Mouse (Mus musculus): Measurements from ENCODE around the gene Rcan3. TPM values are rescaled to one million over a fixed set of nuclear protein-coding genes. Genes with fewer than 3 reads are reported as not detected.

Gene Rcan3
- 10 to 100 TPM; 11.2 to 14.4 TPM for total RNA-seq (2021)
- long read RNA-seq, experiment 1, full-length matches to known transcripts: 4 of 7 reads
- long read RNA-seq, experiment 1, partial matches to known transcripts: 1 of 7 reads
- long read RNA-seq, experiment 1, other reads (novel, unspliced or antisense): 2 of 7 reads
- long read RNA-seq, experiment 2, full-length matches to known transcripts: 4 of 10 reads
- long read RNA-seq, experiment 2, partial matches to known transcripts: 0 of 10 reads
- long read RNA-seq, experiment 2, other reads (novel, unspliced or antisense): 6 of 10 reads

DNA sequence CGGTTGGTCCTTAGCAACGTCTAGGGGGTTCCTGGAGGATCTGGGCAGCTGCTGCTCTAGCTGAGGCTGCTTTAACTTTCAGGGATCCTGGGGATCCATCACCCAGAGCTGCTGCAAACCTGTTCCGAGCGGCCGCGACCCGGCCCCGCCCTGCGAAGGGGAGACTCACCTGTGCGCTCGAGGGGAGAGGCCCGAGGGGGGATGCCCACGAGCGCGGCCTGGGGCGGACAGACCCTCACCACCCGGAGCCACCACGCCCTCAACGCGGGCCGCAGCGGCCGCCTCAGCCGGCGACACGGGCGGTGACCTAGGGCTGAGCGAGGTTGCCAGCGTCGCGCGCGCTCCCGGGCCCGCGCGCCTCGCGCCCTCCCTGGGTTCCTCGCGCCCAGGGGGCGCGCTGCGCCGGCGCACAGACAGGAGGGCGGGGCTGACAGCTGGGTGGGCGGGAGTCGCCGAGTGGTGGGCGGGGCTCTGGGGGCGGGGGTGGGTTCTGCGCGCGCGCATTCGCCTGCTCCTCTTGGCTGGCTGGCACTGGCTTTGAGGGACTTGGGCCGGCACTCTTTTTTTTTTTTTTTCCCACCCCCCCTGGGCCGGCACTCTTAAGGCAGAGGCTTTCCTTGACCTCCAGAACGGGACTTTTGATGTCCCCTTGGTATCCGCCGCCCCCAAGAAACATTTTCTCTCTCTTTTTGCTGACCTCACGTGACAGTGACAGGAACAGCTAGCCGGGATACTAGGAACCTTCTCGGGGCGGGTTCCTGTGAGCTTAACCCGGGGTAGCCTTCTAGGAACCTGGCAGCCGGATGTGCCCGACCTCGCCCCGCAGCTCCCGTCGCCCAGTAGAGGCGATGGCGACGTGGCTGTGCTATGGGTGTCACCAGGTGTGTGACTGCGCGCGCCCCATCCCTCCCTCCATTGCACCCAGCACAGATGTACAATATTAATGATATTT lies at the start of gene Rcan3:
Rcan3 (minus strand) TSS at position 411 of the 952 bp plus-strand sequence.
- intact Hi-C loops (cut with DNase I): loop anchor here (10.0 kb wide), 1 partner anchor 61 kb away; the partner anchor contains the start of genes Nipal3 and Stpg1
- DNase-seq: peak; percentile 84 to 89

DNA sequence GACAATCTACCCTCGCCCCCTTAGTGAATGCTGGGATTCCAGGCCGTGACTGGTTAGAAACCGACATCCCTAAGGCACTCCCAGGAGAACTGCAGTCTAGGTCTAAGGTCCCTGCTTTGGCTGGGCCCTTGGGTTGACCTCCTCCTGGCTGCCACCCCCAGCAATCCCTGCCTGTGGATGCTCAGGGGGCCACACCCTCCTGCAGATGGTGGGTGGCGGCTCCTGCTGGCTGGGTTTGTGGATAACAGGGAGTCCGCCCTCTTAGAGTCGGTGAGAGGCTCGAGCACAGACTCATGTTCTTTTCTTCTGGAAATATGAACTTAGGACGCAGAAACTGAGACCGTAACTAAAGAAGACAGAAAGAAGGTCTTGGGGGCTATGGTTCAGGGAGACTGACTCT lies 46.7 kb upstream of the Rcan3 start:
- intact Hi-C loops (cut with DNase I): no loop called here
- DNase-seq: no peak

DNA sequence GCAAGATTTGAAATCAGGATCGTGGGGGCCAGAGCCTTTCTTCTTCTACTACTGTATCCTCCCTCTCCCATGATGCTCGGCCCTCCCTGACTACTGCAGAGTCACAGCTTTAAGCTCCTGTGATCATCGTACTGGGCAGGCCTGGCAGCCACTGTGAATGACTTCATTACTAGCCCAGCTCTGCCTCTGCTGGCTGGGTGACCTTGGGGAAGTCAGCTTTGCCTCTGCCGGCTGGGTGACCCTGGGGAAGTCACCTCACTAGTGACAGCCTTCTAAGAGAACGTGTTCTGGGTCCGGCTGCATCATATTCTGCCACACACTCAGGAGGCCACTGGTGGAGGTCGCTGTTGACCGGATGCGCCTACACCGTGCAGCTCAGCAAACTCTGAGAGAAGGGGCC lies 44.2 kb upstream of the Rcan3 start:
- intact Hi-C loops (cut with DNase I): no loop called here
- DNase-seq: no peak

DNA sequence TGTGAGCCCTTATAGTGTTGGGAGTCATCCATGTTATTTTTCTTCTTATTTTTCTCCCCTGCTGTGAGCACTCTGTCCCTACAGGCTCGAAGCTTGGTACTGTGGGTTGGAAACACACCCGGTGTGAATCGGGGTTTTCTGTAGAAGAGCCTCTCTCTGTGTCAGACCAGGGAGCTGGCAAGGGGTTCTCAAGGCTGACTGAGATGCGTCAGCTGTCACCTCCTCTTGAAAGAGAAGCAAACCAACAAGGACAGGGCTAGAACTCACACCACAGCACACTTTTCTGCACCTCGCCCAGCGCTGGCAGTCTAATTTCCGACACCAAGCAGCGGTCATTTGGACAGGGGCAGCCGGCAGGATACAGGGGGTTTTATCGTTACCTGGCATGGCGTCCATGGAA lies 29.8 kb upstream of the Rcan3 start:
- DNase-seq: no peak
- intact Hi-C loops (cut with DNase I): no loop called here

DNA sequence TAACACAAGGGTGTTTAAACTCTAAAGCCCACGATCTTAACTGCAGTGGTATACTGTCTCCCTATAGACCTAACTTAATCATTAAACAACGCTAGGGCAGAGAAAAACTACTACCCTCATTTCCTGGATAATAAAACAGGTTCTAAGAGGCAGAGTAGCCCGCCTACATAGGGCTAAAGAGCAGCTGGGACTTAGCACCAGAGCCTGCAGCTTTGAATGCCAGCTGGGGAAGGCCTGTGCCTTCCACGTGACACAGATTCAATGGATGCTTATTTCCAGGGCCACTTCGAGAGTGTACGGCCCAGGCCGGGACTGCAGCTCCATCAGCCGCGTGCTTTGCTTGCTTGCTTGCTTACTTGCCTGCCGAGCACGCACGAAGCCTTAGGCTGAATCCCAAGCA lies 19.9 kb upstream of the Rcan3 start:
- no peak for DNase-seq
- intact Hi-C loops (cut with DNase I): no loop called here

DNA sequence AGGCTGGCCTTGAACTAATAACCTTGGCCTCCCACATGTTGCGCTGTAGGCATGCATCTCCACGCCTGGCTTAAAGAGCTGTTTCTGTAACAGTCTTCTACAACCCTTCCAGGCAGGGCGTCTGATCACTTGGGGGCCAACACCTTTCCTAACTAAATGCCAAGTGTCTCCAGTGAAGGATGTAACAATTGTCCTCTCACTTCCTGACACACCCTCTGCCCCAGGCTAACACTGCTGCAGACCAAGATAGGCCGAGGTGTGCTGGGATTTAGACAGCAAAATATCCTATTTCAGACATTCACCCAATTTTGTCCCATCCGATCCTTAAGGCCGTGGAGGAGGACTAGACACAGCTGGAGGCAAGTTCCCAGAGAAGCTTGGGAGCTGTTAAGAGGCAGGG lies 19.5 kb upstream of the Rcan3 start:
- no peak for DNase-seq
- intact Hi-C loops (cut with DNase I): no loop called here

DNA sequence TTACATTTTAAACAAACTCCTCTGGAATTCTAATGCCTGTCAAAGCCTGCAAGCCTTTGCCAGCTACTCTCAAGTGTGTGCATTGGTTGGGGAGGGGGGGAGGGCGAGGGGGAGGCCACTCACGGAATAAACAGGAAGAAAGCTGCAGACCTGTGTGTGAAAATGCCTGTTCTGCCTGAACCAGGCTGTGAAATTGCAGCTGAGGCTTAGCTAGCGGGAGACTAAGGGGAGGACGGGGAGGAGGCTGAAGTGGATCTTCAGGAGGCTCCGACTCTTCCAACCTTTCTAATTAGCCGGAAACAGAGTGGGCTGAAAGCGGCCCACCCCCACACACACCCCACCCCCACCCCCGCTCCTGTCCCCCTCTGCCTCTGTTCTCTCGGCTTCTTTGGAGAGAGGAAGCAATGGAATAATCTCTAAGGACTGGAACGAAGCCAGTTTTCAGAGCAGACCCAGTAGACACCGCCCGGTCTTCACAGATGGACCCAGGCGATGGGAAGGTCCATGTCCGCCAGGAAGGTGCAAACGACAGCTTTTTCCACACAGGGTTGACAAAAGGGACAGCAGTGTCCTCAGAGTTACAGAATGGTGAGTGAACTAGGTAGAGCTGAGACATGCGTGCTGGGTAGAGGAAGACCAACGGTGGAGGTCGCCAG lies 17.8 kb upstream of the Rcan3 start:
- intact Hi-C loops (cut with DNase I): no loop called here
- DNase-seq: no peak

DNA sequence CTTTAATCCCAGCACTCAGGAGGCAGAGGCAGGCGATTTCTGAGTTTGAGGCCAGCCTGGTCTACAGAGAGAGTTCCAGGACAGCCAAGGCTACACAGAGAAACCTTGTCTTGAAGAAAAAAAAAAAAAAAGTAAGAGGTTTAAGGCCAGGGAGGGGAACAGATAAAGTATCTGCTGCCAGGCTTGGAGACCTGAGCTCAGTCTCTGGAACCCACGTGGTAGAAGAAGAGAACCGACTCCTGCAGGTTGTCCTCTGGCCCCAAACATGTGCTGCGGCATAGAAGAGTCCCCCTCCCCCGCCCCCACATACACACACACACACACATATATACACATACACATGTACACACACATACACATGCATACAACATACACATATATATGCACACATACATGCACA lies 8.8 kb upstream of the Rcan3 start:
- intact Hi-C loops (cut with DNase I): no loop called here
- DNase-seq: no peak

DNA sequence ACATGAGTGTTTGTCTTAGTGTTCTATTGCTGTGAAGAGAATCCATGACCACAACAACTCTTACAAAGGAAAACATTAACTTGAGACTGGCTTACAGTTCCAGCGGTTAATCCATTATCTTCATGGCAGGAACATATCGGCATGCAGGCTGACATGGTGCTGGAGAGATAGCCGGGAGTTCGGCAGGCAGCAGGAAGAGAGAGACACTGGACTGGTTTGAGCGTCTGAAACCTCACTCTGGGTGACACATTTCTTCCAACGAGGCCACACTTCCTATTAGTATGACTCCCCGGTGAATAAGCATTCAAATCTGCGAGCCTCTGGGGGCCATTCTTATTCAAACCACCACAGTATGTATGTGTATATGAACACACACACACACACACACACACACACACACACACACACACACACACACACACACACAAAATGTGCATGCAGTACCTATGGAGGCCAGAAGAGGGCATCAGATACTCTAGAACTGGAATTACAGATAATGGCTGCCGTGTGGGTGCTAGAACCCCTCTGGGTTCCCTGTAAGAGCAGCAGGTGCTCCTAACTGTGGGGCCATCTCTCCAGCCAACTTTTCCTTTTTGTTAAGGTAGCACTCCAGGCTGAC lies 6.4 kb upstream of the Rcan3 start:
- DNase-seq: peak in 1 of 2 experiments; percentile 32
- intact Hi-C loops (cut with DNase I): loop anchor here (10.0 kb wide), 1 partner anchor 55 kb away; the partner anchor contains the start of genes Nipal3 and Stpg1

DNA sequence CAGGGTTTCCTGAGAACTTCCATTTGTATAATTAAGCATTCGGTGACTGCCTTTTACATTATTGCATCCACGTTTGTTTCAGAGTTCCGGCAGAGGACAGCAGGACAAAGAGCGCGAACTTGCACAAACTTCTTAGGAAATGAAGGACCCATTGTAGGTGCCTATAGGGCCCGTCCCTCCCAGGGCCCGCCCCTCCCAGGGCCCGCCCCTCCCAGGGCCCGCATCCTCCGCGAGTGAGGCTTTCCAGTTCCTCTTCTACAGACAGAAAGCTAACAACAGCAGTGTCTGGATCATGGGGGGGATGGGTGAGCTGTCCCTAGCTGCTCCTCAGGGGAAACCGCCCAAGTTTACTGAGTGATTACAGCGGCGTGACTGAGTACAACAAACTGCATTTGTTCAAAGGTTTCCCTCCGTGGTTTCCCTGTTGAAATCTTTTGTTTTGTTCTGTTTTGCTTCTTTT lies 5.6 kb upstream of the Rcan3 start:
- peak; percentile 59 to 61 for DNase-seq
- intact Hi-C loops (cut with DNase I): loop anchor here (10.0 kb wide), 1 partner anchor 56 kb away; the partner anchor contains the start of genes Nipal3 and Stpg1

DNA sequence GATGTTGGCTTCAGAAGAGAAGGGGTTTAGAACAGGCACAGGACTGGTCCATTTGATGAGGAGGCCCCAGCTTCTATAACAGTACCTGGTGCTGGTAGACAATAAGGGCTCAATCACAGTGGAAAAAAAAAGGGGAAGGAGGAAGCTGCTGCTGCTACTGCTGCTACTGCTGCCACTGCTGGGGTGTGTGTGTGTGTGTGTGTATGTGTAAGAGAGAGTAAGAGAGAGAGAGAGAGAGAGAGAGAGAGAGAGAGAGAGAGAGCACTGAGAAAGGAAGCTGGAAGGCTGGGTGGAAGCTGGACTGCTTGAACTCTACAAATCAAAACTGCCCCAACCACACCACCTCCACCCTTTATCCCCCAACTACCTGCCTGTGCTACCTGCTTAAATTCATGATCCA lies 4.3 kb upstream of the Rcan3 start:
- intact Hi-C loops (cut with DNase I): loop anchor here (10.0 kb wide), 1 partner anchor 57 kb away; the partner anchor contains the start of genes Nipal3 and Stpg1
- no peak for DNase-seq

DNA sequence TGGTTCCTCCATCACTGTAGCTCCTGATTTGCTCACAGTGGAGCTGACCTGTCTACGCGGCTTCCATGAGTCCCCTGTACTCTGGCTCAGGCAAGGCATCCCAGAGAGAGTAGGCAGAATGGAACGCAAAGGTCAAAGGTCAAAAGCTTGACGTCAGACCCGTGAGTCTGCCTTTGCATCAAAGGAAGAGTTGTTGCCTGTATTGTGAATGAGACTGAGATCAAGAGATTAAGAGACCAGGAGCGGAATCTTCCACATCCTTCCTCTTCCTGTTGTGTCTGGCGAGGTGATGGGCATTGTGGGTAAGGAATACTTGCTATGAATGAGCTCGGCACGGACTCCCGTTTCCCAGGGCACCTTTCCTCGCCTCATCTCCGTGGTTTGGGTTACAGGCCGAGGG lies 2.6 kb upstream of the Rcan3 start:
- intact Hi-C loops (cut with DNase I): loop anchor here (10.0 kb wide), 1 partner anchor 59 kb away; the partner anchor contains the start of genes Nipal3 and Stpg1
- no peak for DNase-seq

DNA sequence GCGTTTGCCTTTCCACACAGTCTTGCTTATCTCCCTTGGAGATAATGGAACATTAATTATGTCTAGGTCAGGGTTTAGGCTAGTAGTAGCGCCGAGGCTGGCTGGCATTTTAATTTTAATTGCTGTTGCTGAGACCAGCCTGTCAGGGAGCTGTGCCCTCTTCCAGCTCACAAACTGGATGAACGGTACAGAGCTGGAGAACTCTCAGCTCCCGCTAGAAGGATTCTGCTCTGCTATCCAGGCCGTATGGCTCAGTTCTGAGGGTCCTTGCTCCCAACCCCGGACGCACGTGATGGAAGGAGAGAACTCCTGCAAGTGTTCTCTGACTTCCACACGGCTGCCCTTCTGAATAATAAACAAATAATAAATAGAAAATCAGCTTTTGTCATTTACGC lies 739 bp upstream of the Rcan3 start:
- DNase-seq: no peak
- intact Hi-C loops (cut with DNase I): loop anchor here (10.0 kb wide), 1 partner anchor 60 kb away; the partner anchor contains the start of genes Nipal3 and Stpg1

DNA sequence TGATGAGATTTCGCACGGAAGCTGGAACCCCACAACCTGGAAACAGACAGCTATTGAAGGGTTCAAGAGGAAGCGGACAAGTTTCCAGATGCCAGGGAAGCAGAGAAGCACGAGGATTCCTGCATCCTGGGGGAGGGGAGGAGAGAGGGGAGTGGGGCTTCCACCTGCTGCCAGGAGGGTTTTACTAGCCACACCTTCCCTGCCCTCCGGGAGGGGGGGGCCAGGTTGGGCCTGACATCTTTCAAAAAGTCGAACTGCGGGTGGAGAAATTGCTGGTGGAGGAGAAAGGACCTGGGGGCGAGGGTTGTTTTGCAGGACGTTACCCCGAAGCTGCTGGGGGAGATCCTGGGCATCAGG lies 589 bp downstream of the Rcan3 start:
- no peak for DNase-seq
- intact Hi-C loops (cut with DNase I): loop anchor here (10.0 kb wide), 1 partner anchor 62 kb away; the partner anchor contains the start of genes Nipal3 and Stpg1

DNA sequence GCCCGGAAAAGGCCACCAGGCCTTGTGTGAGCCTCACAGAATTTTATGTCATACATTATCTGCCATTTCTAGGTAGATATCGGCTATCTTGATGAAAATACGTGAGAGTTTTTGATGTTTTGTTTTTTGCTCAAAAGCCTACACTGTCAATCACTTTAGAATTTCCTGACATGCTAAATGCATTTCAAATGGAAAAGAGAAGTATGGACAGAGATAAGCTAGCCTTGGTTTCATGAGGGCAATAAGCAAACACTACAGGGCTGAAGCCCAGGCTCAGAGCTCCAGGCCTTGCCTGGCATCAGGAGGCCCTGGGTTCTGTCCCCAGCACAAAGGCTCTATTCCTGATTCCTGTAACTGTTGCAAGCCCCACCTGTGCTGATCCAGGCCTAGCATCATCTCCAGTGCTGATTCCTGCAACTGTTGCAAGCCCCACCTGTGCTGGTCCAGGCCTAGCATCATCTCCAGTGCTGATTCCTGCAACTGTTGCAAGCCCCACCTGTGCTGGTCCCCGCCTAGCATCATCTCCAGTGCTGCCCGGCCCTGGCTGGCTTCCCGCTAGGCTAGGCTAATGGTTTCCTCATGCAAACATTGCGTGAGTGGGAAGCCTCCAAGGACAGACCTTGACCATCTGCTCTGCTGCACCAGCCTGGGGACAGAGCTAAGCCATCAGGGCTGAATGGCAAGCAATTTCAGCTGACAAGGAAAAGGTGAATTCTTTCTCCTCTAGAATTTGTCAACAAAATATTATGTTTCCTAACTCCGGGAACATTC lies 3.5 kb downstream of the Rcan3 start:
- DNase-seq: no peak
- intact Hi-C loops (cut with DNase I): loop anchor here (10.0 kb wide), 1 partner anchor 65 kb away; the partner anchor contains the start of genes Nipal3 and Stpg1

DNA sequence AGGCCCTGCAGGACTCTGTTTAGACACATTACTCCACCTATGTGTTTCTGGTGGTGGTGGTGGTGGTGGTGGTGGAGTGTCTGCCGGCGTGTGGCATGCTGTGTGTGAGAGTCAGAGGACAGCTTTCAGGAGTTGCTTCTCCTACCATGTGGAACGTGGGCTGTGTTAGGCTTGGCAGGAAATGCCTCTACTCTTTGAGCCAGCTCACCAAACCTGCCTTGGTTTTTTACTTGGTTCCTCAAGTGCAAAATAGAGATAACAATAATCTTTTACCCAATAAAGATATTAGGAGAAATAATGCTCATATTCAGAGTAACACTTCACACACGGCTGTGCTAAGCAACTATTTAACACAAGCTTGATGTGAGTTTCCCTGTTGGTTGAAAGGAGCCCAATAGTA lies 4.3 kb downstream of the Rcan3 start:
- DNase-seq: no peak
- intact Hi-C loops (cut with DNase I): no loop called here

DNA sequence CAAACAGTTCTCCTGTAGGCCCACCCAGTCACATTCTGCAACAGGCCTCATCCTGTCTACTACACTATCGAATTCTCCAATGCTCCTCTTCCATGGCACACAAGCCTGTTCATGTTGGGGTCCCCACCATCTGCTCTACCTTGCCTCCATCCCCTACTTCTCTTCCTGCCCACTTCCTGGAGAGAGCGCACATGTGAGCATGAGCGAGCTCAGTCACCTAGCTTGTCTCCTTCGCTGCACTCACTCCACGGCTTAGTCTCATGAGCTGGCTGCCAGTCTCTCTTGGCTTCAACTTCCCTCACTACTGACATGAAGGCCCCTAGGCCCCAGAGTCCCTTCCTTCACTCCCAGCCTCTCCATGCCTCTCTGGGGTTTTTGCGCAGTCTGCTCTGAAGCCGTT lies 7.1 kb downstream of the Rcan3 start:
- intact Hi-C loops (cut with DNase I): no loop called here
- no peak for DNase-seq

DNA sequence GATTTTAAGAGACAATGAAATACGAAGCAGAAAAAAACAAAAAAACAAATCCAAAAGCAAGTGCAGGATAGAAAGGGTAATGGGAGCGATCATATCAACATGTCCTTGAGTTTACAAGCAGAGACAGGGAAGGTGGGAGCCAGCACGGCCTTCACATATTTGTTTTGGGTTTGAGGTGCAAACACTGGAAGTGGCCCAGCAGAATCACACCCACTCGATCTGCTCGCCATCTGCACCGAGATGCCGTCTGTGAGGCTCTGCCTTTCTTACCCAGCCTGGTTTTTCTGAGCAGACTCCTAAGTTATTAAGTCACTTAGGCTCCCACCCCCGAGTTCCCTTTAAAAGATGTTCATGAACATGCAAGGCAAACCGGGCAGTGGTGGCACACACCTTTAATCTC lies 8.0 kb downstream of the Rcan3 start:
- intact Hi-C loops (cut with DNase I): no loop called here

DNA sequence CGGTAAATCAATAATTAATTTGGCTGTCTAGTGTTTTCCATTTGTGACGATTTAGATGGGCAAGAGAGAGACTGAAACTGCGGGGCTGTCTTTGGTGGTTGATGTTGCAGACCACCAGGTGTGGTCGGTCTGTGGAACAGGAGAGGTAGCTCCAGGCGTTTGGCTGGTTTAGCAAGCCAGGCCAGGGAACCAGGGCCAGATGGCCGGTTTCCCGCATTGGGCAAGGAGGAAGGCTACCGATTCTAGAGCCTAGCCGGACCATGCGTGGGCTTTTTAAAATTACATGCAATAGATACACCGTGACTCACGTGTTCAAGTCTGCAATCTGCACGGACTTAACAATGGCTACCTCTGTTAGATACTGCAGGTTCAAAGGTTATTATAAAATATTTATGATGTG lies 12.7 kb downstream of the Rcan3 start:
- intact Hi-C loops (cut with DNase I): no loop called here
- no peak for DNase-seq

More for the DNA sequence above, 8.0 kb downstream of the Rcan3 start:
- DNase-seq: no peak
